Mouse (Mus musculus) forebrain, embryonic 12.5 days (tissue): ENCODE measurements around the gene Tgfbr3l. TPM values are rescaled to one million over a fixed set of nuclear protein-coding genes. Genes with fewer than 3 reads are reported as not detected.

Experiments used
- ATAC-seq: fragments of 200-750 bp; cut with Nextera tagmentation; 2 replicates; pipeline ENCODE4 v1.8.0; 2017; ENCODE audit warnings: moderate TSS enrichment; ENCODE audit not compliant: low FRiP score
- H3K27ac ChIP-seq: fragments of 300-500 bp; sonication (generic); 2 replicates; pipeline ENCODE4 v1.5.1; 2016; ENCODE audit warnings: mild to moderate bottlenecking
- H3K27me3 ChIP-seq: fragments of 300-500 bp; sonication (generic); 2 replicates; pipeline ENCODE4 v1.6.1; 2016; ENCODE audit warnings: mild to moderate bottlenecking
- H3K36me3 ChIP-seq: fragments of 300-500 bp; sonication (generic); replicated peaks from 2 replicates; pipeline ENCODE4 v1.6.1; 2016; ENCODE audit warnings: mild to moderate bottlenecking
- H3K4me1 ChIP-seq: fragments of 300-500 bp; sonication (generic); 2 replicates; pipeline ENCODE4 v1.6.1; 2016
- H3K4me2 ChIP-seq: fragments of 300-500 bp; sonication (generic); 2 replicates; pipeline ENCODE4 v1.6.1; 2016; ENCODE audit warnings: mild to moderate bottlenecking, moderate library complexity
- H3K4me3 ChIP-seq: fragments of 300-500 bp; sonication (generic); replicated peaks from 2 replicates; pipeline ENCODE4 v1.5.1; 2016; ENCODE audit warnings: mild to moderate bottlenecking
- H3K9ac ChIP-seq: fragments of 300-500 bp; sonication (generic); 2 replicates; pipeline ENCODE4 v1.6.1; 2016; ENCODE audit warnings: mild to moderate bottlenecking
- H3K9me3 ChIP-seq: fragments of 300-500 bp; sonication (generic); 2 replicates; pipeline ENCODE4 v1.6.1; 2016
- WGBS: fragments of 180-500 bp; shearing (Covaris S2); methylation state at CpG from one replicate; pipeline ENCODE4 v1.1.7; 2016; 5-methylcytosine and 5-hydroxymethylcytosine counted together
- polyA plus RNA-seq: library from polyadenylated mRNA; unstranded; fragments of >200 nt; fragmentation: Nextera tagmentation; extraction: Ambion mirVana; gene quantifications from 2 replicates; pipeline ENCODE4 v1.2.1, GENCODE M21; 2016

Gene Tgfbr3l
- polyA plus RNA-seq, 1 experiment from 2014 or later: 3.7 TPM

DNA sequence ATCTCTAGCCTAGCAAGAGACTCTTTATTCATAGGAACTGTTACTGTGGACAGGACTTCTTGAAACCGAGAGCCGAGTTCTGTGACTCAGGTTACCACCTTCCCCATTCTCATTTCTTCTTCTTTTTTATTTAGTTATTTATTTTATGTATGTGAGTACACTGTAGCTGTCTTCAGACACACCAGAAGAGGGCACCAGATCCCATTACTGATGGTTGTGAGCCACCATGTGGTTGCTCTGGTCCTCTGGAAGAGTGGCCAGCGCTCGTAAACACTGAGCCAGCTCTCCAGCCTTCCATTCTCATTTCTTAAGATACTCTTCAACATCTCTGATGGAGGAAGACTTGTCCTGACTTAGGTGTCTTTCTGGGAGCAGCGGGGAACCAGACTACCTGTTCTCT is 44.7 kb downstream of the Tgfbr3l start:
- Histone ChIP-seq H3K9me3 (no peaks in the 10 kb centered on the region), H3K4me3 (no peak overlapping the region), H3K27ac (no peak overlapping the region), H3K4me1 (no peaks in the 10 kb centered on the region), H3K4me2 (no peak overlapping the region), H3K9ac (no peak overlapping the region), H3K27me3 (no peaks in the 10 kb centered on the region), H3K36me3 (peaks cover 85% of the 10 kb centered on the region)
- no peak for ATAC-seq
- WGBS: 90% methylated on average over 5 of the region's 5 CpGs

DNA sequence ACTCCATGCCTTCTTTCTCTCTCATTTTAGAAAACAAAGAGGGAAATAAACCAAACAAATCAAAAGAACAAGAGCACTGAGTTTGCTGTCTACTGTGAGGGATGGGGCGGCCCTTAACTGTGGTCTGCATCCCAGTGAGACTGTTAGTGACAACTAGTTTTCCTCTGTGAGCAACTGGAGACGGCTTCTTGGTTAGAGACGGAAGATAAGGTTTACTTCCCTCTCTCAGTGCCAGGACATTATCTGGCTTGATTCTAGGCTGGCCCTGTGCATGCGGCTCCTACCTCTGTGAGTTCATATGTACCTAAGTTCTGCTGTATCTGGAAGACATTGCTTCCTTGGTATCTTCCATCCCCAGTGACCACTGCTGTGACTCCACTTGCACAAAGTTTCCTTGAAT is 49.8 kb downstream of the Tgfbr3l start:
- H3K4me3 ChIP-seq: no peak overlapping the region
- H3K9ac ChIP-seq: no peak overlapping the region
- H3K4me1 ChIP-seq: no peaks in the 10 kb centered on the region
- ATAC-seq: no peak
- H3K4me2 ChIP-seq: no peak overlapping the region
- WGBS: 98% methylated on average over 4 of the region's 4 CpGs
- H3K27ac ChIP-seq: no peak overlapping the region
- no peaks in the 10 kb centered on the region for H3K27me3 ChIP-seq
- H3K9me3 ChIP-seq: no peaks in the 10 kb centered on the region
- peaks cover 93% of the 10 kb centered on the region for H3K36me3 ChIP-seq

Other genes with a start within 250 kb of the Tgfbr3l start
- not detected in 2 replicates for gene Cd209f, start 142.4 kb upstream of the Tgfbr3l start, polyA plus RNA-seq
- gene Cd209g, start 114.1 kb upstream of the Tgfbr3l start, polyA plus RNA-seq: not detected in 2 replicates
- 46.9 and 55.5 TPM in 2 replicates for gene Evi5l, start 81.6 kb upstream of the Tgfbr3l start, polyA plus RNA-seq
- 39.9 and 45.0 TPM in 2 replicates for gene Prr36, start 30.8 kb upstream of the Tgfbr3l start, polyA plus RNA-seq
- 0.13 TPM in 2 replicates for gene Lrrc8e, start 21.4 kb upstream of the Tgfbr3l start, polyA plus RNA-seq
- 36.8 TPM in 2 replicates for gene Map2k7, start 9.5 kb upstream of the Tgfbr3l start, polyA plus RNA-seq
- gene Gm49320, start 9.3 kb upstream of the Tgfbr3l start, polyA plus RNA-seq: 1.3 and 1.8 TPM in 2 replicates
- gene Snapc2, start 4.9 kb downstream of the Tgfbr3l start, polyA plus RNA-seq: 63.2 and 67.2 TPM in 2 replicates
- 189 and 199 TPM in 2 replicates for gene Ctxn1, start 11.1 kb downstream of the Tgfbr3l start, polyA plus RNA-seq
- 54.1 and 55.6 TPM in 2 replicates for gene Timm44, start 27.7 kb downstream of the Tgfbr3l start, polyA plus RNA-seq
- gene Ccl25, start 77.0 kb downstream of the Tgfbr3l start, polyA plus RNA-seq: 20.9 and 24.1 TPM in 2 replicates
- gene Elavl1, start 77.2 kb downstream of the Tgfbr3l start, polyA plus RNA-seq: 309 and 310 TPM in 2 replicates
- gene Cers4, start 244.8 kb downstream of the Tgfbr3l start, polyA plus RNA-seq: 18.4 and 21.7 TPM in 2 replicates